Mouse (Mus musculus): Measurements from ENCODE around the gene Pdpk1.

The Pdpk1 gene

GRCm38 (mm10) chr17:24036954-24037353 is 113.8 kb downstream of the Pdpk1 start:
- no peak for DNase-seq (ENCODE audit: low spot score)

DNA sequence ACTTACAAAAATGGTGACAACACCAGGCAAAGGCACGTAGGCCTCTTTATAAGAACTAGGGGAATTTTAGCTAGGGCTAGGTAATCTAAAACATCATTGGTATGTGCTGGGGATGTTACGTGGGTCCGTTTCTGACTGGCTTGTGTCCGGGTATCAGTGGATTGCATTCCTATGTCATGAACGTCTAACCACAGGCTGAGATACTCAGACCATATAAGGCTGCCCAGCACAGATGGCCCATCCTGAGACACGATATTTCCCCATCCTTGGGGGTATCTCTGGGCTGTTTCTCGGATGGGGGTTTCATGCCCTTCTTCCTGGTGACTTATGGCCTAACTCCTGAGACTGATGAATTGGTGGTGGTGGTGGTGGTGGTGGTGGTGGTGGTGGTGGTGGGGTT is 115.6 kb downstream of the Pdpk1 start:
- DNase-seq (ENCODE audit: low spot score): no peak

DNA sequence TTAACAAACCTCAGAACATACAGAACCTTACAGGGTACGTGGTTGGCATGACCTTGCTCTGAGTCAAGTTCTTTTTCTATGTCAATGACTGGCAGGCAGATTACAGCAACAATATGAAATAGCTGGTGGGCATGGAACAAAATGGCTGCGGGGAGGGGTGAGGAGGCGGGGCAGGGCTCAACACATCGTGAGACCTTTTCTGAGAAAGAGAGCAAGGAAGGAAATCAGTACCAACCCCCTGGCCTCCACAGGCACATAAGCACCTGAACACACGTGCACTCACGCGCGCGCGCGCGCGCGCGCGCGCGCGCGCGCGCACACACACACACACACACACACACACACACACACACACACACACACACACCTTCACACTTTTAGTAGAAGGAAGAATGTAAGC is 120.2 kb downstream of the Pdpk1 start:
- DNase-seq (ENCODE audit: low spot score): no peak

DNA sequence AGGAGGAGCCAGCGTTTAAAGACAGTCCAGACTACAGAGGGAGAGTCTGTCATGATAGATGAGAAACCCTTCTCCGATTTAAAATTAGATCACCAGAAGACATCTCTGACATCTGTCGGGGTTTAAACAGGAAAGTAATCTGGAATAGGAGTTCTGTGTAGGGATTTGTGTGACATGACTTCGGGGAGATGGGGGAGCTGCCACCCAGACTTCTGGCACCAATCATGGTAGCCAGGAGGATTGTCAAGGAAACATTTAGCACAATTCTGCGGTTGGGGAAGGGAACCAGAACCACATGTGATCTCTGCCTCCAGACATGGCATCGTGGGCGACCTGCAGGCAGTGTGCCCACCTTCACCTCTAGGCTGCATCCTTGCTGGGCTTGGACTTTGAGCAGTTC is 121.2 kb downstream of the Pdpk1 start:
- no peak for DNase-seq (ENCODE audit: low spot score)
